Mouse (Mus musculus): ENCODE measurements around the gene Fam57b. TPM values are rescaled to one million over a fixed set of nuclear protein-coding genes. Genes with fewer than 3 reads are reported as not detected.
A peak's percentile ranks its signal among the peaks of the same experiment; 100 is the strongest.

Gene Fam57b
- polyA plus RNA-seq, 1 experiment from 2014 or later: 1.1 TPM

DNA sequence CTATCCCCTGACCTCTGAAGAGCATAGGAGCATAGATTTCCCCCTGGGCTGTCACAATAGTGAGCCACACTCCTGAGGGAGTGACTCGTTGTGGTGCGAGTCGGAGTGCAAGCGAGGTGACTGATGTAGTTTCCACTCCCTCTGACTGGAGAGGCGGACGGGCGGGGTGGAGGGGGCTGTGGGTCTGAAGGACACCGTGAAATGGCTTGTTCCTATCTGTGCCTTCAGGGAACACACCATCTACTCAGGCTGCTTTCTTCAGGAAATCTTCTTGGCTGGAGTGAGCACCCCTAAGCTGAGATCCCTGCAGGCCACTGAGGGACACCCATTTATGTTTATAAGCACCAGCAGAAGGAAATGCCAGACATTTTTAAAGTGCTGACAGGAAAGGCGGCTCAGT lies 25.3 kb downstream of the Fam57b start:
- 17% methylated on average over 9 of the region's 9 CpGs for WGBS
- Histone ChIP-seq H3K36me3 (ENCODE audit: control insufficient read depth, insufficient read depth, low read length) (no peaks in the 10 kb centered on the region), H3K27ac (ENCODE audit: low read length) (no peak overlapping the region), H3K4me1 (ENCODE audit: control insufficient read depth, insufficient read depth, low read length) (no peaks in the 10 kb centered on the region), H3K9me3 (ENCODE audit: control insufficient read depth, low read depth, low read length) (no peaks in the 10 kb centered on the region), H3K4me2 (replicated peaks; ENCODE audit: low read depth, low read length) (peak overlapping the region; percentile 33), H3K27me3 (ENCODE audit: control insufficient read depth, insufficient read depth, low read length) (0 out of 2 replicates have a peak, but pooled peaks cover 9% of the 10 kb centered on the region), H3K9ac (replicated peaks; ENCODE audit: low read depth, low read length) (no peak overlapping the region), H3K4me3 (ENCODE audit: low read depth, low read length) (no peak overlapping the region)
- no peak for ATAC-seq (ENCODE audit: insufficient number of reproducible peaks, insufficient read depth, low FRiP score, low read depth)

DNA sequence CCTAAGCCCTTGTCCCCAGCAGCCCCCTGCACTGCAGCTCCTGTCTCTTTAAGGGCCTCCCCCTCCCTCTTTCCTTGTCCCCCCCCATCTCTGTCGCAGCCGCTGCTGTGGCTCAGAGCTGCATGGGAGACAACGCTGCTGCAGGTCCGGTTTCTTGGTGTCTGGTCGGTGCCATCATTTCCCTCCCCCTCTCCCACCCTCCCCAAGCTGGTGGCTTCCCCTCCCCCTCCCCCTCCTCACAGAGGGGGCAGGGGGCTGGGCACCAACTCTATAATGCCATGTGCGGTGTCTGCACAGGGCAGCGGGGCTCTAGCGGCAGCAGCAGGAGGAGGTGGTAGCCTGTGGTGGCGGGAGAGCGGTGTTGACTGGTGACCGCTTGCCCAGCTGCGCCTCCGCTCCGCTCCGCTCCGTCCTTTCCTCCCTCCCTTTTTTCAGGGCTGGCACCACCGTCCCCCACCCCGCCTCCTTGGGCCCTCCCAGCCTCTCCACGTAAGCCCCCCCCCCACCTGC lies 25.8 kb downstream of the Fam57b start:
- WGBS: 2% methylated on average over 17 of the region's 19 CpGs
- Histone ChIP-seq H3K4me1 (ENCODE audit: control insufficient read depth, insufficient read depth, low read length) (no peaks in the 10 kb centered on the region), H3K9me3 (ENCODE audit: control insufficient read depth, low read depth, low read length) (no peaks in the 10 kb centered on the region), H3K36me3 (ENCODE audit: control insufficient read depth, insufficient read depth, low read length) (no peaks in the 10 kb centered on the region), H3K27me3 (ENCODE audit: control insufficient read depth, insufficient read depth, low read length) (0 out of 2 replicates have a peak, but pooled peaks cover 9% of the 10 kb centered on the region), H3K4me2 (replicated peaks; ENCODE audit: low read depth, low read length) (peak overlapping the region; percentile 33), H3K9ac (replicated peaks; ENCODE audit: low read depth, low read length) (no peak overlapping the region), H3K4me3 (ENCODE audit: low read depth, low read length) (peak overlapping the region; percentile 19), H3K27ac (ENCODE audit: low read length) (no peak overlapping the region)
- ATAC-seq (ENCODE audit: insufficient number of reproducible peaks, insufficient read depth, low FRiP score, low read depth): no peak

DNA sequence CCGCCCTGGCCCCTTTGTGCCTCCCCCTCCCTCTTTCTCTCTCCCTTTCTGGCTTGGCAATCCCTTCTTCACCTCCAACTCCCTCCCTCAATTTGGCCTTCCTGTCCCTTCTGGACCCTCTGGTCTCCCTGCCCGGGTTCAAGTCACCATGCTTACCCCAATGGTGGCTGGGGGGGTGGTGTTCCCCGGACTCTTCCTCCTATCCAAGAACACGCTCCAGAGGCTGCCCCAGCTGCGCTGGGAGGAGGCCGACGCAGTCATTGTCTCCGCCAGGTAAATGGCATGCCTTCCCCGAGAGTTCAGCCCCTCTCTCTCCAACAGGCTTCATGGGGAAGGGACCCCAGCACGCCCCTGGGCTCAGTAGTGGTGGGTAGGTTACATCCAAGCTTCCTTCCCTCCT lies 26.5 kb downstream of the Fam57b start:
- no peak for ATAC-seq (ENCODE audit: insufficient number of reproducible peaks, insufficient read depth, low FRiP score, low read depth)
- Histone ChIP-seq H3K4me2 (replicated peaks; ENCODE audit: low read depth, low read length) (no peak overlapping the region), H3K4me3 (ENCODE audit: low read depth, low read length) (no peak overlapping the region), H3K27ac (ENCODE audit: low read length) (no peak overlapping the region), H3K9ac (replicated peaks; ENCODE audit: low read depth, low read length) (no peak overlapping the region), H3K36me3 (ENCODE audit: control insufficient read depth, insufficient read depth, low read length) (no peaks in the 10 kb centered on the region), H3K9me3 (ENCODE audit: control insufficient read depth, low read depth, low read length) (no peaks in the 10 kb centered on the region), H3K4me1 (ENCODE audit: control insufficient read depth, insufficient read depth, low read length) (no peaks in the 10 kb centered on the region), H3K27me3 (ENCODE audit: control insufficient read depth, insufficient read depth, low read length) (0 out of 2 replicates have a peak, but pooled peaks cover 9% of the 10 kb centered on the region)
- WGBS: 19% methylated on average over 10 of the region's 10 CpGs

DNA sequence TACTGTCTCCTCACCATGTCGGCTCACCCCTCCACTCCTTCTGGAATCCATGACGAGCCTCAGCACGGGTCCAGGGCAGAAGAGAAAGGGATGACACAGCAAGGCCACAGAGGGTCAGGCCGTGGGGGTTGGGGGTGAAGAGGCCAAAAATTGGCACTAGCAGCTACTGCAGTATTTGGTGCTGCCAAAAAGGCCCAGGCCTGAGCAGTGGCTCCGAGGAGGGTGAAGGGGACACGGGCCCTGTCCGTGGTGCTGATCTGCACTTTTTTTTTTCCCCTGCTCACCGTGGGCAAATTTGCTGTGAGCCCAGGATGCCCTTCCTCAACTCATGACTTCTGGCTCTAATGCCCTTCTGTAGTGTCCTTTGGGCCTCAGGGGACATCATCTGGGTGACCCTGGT lies 27.9 kb downstream of the Fam57b start:
- Histone ChIP-seq H3K36me3 (ENCODE audit: control insufficient read depth, insufficient read depth, low read length) (no peaks in the 10 kb centered on the region), H3K4me1 (ENCODE audit: control insufficient read depth, insufficient read depth, low read length) (no peaks in the 10 kb centered on the region), H3K9me3 (ENCODE audit: control insufficient read depth, low read depth, low read length) (no peaks in the 10 kb centered on the region), H3K4me3 (ENCODE audit: low read depth, low read length) (no peak overlapping the region), H3K27me3 (ENCODE audit: control insufficient read depth, insufficient read depth, low read length) (0 out of 2 replicates have a peak, but pooled peaks cover 9% of the 10 kb centered on the region), H3K9ac (replicated peaks; ENCODE audit: low read depth, low read length) (no peak overlapping the region), H3K27ac (ENCODE audit: low read length) (no peak overlapping the region), H3K4me2 (replicated peaks; ENCODE audit: low read depth, low read length) (no peak overlapping the region)
- WGBS: 23% methylated on average over 8 of the region's 8 CpGs
- ATAC-seq (ENCODE audit: insufficient number of reproducible peaks, insufficient read depth, low FRiP score, low read depth): no peak

DNA sequence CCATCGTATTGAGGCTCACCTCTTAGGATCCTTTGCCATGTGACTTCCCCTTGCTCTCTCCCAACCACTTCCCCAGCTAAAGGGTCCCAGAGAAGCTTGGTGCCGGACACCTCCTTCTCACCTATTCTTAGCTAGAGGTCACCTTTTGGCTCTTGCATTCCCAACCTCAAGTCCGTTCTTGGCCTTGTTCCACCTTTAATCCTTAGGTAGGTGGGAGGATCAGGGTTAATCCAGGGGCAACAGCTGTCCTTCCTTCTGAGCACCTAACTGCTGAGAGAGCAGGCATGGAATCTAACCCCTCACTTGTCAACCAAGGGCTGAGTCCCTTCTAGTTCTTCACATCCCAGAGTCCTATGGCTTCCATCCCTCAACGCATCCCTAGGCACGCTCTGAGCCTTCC lies 28.5 kb downstream of the Fam57b start:
- 67% methylated on average over 5 of the region's 5 CpGs for WGBS
- H3K27me3 ChIP-seq (ENCODE audit: control insufficient read depth, insufficient read depth, low read length): 0 out of 2 replicates have a peak, but pooled peaks cover 9% of the 10 kb centered on the region
- no peak for ATAC-seq (ENCODE audit: insufficient number of reproducible peaks, insufficient read depth, low FRiP score, low read depth)
- no peaks in the 10 kb centered on the region for H3K9me3 ChIP-seq (ENCODE audit: control insufficient read depth, low read depth, low read length)
- no peak overlapping the region for H3K4me3 ChIP-seq (ENCODE audit: low read depth, low read length)
- no peaks in the 10 kb centered on the region for H3K36me3 ChIP-seq (ENCODE audit: control insufficient read depth, insufficient read depth, low read length)
- H3K4me1 ChIP-seq (ENCODE audit: control insufficient read depth, insufficient read depth, low read length): no peaks in the 10 kb centered on the region
- no peak overlapping the region for H3K4me2 ChIP-seq (replicated peaks; ENCODE audit: low read depth, low read length)
- no peak overlapping the region for H3K9ac ChIP-seq (replicated peaks; ENCODE audit: low read depth, low read length)
- H3K27ac ChIP-seq (ENCODE audit: low read length): no peak overlapping the region

DNA sequence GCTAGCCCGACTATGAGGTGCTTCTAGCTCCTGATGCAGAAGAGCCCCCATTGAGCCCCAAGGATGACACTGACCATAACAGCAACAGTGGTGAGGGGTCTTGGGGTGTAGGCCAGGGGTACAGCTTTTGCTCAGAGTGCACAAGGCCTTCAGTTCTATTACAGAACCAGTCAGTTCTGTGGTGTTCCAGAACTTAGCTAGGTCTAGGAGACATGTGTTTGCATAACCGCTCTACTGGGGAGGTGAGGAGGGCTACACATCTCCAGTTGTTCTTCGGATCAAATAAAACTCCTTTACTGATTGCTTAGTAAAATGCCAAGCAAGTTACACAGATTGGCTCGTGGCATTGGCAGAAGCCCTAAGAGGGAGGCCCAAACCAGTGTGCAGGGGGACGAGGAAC lies 34.1 kb downstream of the Fam57b start, which contains the start of gene 4930451I11Rik:
Gene 4930451I11Rik, minus strand, starts transcription at position 101 of the 400 bp plus-strand sequence.
- no peak within 1 kb of the TSS for H3K9ac ChIP-seq (replicated peaks; ENCODE audit: low read depth, low read length)
- peak within 1 kb of the TSS; percentile 25 for H3K4me3 ChIP-seq (ENCODE audit: low read depth, low read length)
- 61% methylated on average over 5 of the region's 5 CpGs for WGBS
- H3K4me1 ChIP-seq (ENCODE audit: control insufficient read depth, insufficient read depth, low read length): no peaks in the 10 kb centered on the region
- no peaks in the 10 kb centered on the region for H3K9me3 ChIP-seq (ENCODE audit: control insufficient read depth, low read depth, low read length)
- no peak within 1 kb of the TSS for H3K27ac ChIP-seq (ENCODE audit: low read length)
- ATAC-seq (ENCODE audit: insufficient number of reproducible peaks, insufficient read depth, low FRiP score, low read depth): no peak
- H3K4me2 ChIP-seq (replicated peaks; ENCODE audit: low read depth, low read length): peak within 1 kb of the TSS; percentile 46
- H3K36me3 ChIP-seq (ENCODE audit: control insufficient read depth, insufficient read depth, low read length): no peaks in the 10 kb centered on the region
- no peaks in the 10 kb centered on the region for H3K27me3 ChIP-seq (ENCODE audit: control insufficient read depth, insufficient read depth, low read length)

DNA sequence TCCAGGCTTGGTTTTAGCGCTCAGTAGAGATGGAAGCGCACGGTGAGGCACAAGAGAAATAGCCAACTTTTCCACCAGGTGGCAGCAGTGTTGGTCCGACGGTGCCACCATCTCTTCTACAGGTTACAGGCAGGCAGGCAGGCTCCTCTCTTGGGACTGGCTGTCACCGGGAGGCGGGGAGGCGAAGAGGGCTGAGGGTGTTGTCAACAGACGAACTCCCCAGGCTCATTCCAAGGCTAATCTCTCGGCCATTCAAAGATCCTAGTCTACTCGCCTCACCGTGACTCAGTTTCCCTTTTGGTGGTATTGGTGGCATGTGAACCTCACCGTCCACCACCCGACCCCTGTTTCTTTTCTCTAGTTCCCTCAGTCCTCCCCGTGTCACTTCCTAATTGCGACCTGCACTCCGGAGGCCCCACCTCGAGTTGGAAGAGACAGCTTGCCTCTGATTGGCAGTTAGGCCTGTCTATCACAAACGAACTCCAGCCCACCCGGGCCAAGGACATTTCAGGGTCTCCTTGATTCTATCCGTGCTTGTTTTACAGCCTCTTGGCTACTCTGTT lies 34.6 kb downstream of the Fam57b start:
- H3K27me3 ChIP-seq (ENCODE audit: control insufficient read depth, insufficient read depth, low read length): no peaks in the 10 kb centered on the region
- H3K9me3 ChIP-seq (ENCODE audit: control insufficient read depth, low read depth, low read length): no peaks in the 10 kb centered on the region
- H3K9ac ChIP-seq (replicated peaks; ENCODE audit: low read depth, low read length): no peak overlapping the region
- no peak overlapping the region for H3K27ac ChIP-seq (ENCODE audit: low read length)
- peak overlapping the region; percentile 46 for H3K4me2 ChIP-seq (replicated peaks; ENCODE audit: low read depth, low read length)
- under 1% methylated on average over 21 of the region's 21 CpGs for WGBS
- peak overlapping the region; percentile 25 for H3K4me3 ChIP-seq (ENCODE audit: low read depth, low read length)
- no peaks in the 10 kb centered on the region for H3K4me1 ChIP-seq (ENCODE audit: control insufficient read depth, insufficient read depth, low read length)
- no peaks in the 10 kb centered on the region for H3K36me3 ChIP-seq (ENCODE audit: control insufficient read depth, insufficient read depth, low read length)
- peak; percentile 81; the same call in 1 of the 2 replicates for ATAC-seq (ENCODE audit: insufficient number of reproducible peaks, insufficient read depth, low FRiP score, low read depth)

DNA sequence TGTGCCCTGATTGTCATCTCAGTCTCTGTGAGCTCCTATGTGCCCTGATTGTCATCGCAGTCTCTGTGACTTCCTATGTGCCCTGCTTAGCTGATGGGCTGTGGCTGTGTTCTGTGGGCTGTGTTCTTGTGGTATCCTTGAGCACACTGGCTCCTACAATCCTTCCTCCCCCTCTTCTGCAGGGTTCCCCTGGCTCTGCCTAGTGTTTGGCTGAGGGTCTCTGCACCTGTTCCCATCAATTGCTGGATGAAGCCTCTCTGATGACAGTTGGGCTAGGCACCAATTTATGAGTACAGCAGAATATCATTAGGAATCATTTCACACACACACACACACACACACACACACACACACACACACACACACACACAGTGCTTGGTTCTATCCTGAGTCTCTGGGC lies 35.8 kb downstream of the Fam57b start:
- Histone ChIP-seq H3K9me3 (ENCODE audit: control insufficient read depth, low read depth, low read length) (no peaks in the 10 kb centered on the region), H3K9ac (replicated peaks; ENCODE audit: low read depth, low read length) (no peak overlapping the region), H3K4me2 (replicated peaks; ENCODE audit: low read depth, low read length) (no peak overlapping the region), H3K27me3 (ENCODE audit: control insufficient read depth, insufficient read depth, low read length) (no peaks in the 10 kb centered on the region), H3K4me3 (ENCODE audit: low read depth, low read length) (no peak overlapping the region), H3K4me1 (ENCODE audit: control insufficient read depth, insufficient read depth, low read length) (no peaks in the 10 kb centered on the region), H3K27ac (ENCODE audit: low read length) (no peak overlapping the region), H3K36me3 (ENCODE audit: control insufficient read depth, insufficient read depth, low read length) (no peaks in the 10 kb centered on the region)
- ATAC-seq (ENCODE audit: insufficient number of reproducible peaks, insufficient read depth, low FRiP score, low read depth): no peak
- 80% methylated on average over 1 of the region's 1 CpGs for WGBS

DNA sequence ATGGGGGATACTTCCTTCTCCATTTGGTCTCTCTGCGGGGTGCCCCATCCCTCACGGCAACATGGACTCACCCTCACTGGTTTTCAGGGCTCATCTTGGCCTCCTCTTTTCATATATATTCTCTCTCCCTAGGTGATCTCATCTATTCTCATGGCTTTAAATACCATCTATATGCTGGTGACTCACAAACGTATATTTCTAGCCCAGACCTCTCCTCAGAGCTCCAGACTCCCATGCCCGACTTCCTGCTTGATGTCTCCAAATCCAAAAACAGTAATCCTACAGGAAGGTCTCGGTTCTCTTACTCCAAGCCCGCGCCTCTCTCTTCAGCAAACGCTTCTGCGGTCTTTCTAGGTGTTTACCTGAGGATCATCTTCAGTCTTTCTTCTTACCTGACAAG lies 45.8 kb downstream of the Fam57b start:
- no peak for ATAC-seq (ENCODE audit: insufficient number of reproducible peaks, insufficient read depth, low FRiP score, low read depth)
- no peak overlapping the region for H3K4me3 ChIP-seq (ENCODE audit: low read depth, low read length)
- 71% methylated on average over 9 of the region's 9 CpGs for WGBS
- no peak overlapping the region for H3K9ac ChIP-seq (replicated peaks; ENCODE audit: low read depth, low read length)
- no peak overlapping the region for H3K27ac ChIP-seq (ENCODE audit: low read length)
- peaks cover 2% of the 10 kb centered on the region; the same call in 1 of the 2 replicates for H3K27me3 ChIP-seq (ENCODE audit: control insufficient read depth, insufficient read depth, low read length)
- no peaks in the 10 kb centered on the region for H3K36me3 ChIP-seq (ENCODE audit: control insufficient read depth, insufficient read depth, low read length)
- peaks cover 8% of the 10 kb centered on the region; the same call in 1 of the 2 replicates for H3K4me1 ChIP-seq (ENCODE audit: control insufficient read depth, insufficient read depth, low read length)
- no peaks in the 10 kb centered on the region for H3K9me3 ChIP-seq (ENCODE audit: control insufficient read depth, low read depth, low read length)
- H3K4me2 ChIP-seq (replicated peaks; ENCODE audit: low read depth, low read length): no peak overlapping the region
